Mouse (Mus musculus): ENCODE data around the gene Uts2. TPM values are rescaled to one million over a fixed set of nuclear protein-coding genes. Genes with fewer than 3 reads are reported as not detected.

Gene Uts2
- polyA plus RNA-seq, 1 experiment from 2014 or later = not detected

Other genes with a start within 250 kb of the Uts2 start
- gene Errfi1, start 143.2 kb upstream of the Uts2 start, polyA plus RNA-seq (2016; fragmentation: Nextera tagmentation; extraction: Ambion mirVana) = 16.5 and 17.2 TPM in 2 replicates
- gene Park7, start 82.7 kb upstream of the Uts2 start, polyA plus RNA-seq (2016; fragmentation: Nextera tagmentation; extraction: Ambion mirVana) = 379 and 381 TPM in 2 replicates
- gene Tnfrsf9, start 82.5 kb upstream of the Uts2 start, polyA plus RNA-seq (2016; fragmentation: Nextera tagmentation; extraction: Ambion mirVana) = 0.54 TPM in 1 of 2 replicates, not detected in the other
- 4.8 and 5.8 TPM in 2 replicates for gene Per3, start 47.6 kb downstream of the Uts2 start, polyA plus RNA-seq (2016; fragmentation: Nextera tagmentation; extraction: Ambion mirVana)
- 77.4 and 77.5 TPM in 2 replicates for gene Vamp3, start 60.9 kb downstream of the Uts2 start, polyA plus RNA-seq (2016; fragmentation: Nextera tagmentation; extraction: Ambion mirVana)
- gene Gm13090, start 92.5 kb downstream of the Uts2 start, polyA plus RNA-seq (2016; fragmentation: Nextera tagmentation; extraction: Ambion mirVana) = 0.54 TPM in 1 of 2 replicates, not detected in the other

All from forebrain, embryonic 12.5 days (tissue).